Mouse (Mus musculus) common myeloid progenitor, adult 5-6 weeks (primary cell): ENCODE measurements around the gene Hmgb1. TPM values are rescaled to one million over a fixed set of nuclear protein-coding genes. Genes with fewer than 3 reads are reported as not detected.
A peak's percentile ranks its signal among the peaks of the same experiment; 100 is the strongest.

Experiments
- ATAC-seq: replicated peaks from 2 replicates; pipeline ENCODE4 v1.8.0; 2016; ENCODE audit warnings: low read depth, mild to moderate bottlenecking, moderate TSS enrichment, inconsistent platforms; ENCODE audit not compliant: poor library complexity, severe bottlenecking
- total RNA-seq: library from RNA; stranded (forward); fragments of 200-1000, 187-1606 nt; gene quantifications from 2 replicates; pipeline ENCODE4 v1.2.3, GENCODE M21; 2017

Gene Hmgb1
- total RNA-seq, 1 experiment from 2014 or later = 1,044 TPM

DNA sequence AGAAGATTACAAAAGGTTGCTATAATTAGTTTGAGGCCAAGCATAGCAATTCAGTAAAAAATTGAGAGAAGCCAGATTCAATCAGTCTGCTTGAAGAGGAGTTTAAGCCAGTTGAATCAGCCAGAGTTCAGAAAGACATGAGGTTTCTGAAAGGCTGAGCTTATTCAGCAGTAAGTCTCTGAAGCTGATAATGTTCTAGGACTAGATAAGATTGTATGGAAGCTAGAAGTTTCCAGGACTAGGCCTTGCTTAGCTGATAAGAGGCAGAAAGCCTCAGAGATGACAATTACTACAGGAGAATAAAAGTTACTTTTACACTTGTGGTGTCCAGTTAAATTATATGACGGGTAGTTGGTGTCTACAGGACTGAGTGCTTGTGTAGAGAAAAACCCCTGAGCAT is 5.9 kb upstream of the Hmgb1 start:
- no peak for ATAC-seq

DNA sequence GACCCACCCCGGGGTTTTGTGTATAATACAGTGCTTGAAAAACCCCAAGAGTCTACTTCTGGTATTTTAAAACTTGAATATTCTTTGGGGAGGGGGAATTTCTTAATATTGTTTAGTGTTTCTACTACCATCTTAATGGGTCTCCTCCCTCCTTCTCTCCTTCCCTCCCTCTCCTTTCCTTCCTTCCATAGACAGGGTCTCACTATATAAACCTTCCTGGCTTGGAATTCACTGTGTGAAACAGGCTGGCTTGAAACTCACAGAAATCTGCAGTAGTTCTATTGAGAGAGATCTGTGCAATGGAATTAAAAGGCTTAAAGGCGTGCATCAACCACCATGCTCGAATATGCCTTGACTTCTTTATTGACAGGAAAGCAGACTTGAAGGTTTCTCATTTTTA is 1.5 kb upstream of the Hmgb1 start:
- ATAC-seq = no peak

DNA sequence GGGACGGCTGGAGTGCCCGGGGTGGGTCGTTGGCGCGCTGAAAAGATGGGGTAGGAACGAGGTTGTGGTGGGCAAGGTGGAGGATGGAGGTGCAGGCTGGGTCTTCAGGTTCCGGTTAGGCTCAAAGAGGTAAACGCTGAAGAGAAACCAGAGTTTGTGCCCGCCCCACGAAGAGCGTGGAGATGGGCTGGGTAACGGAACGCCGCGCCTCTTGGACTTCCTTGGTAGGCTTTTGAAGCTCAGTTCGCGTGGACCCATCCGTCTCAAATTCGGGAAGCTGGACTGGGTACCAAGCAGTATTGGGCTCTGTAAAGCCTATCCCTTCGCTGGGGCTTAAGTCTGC is 526 bp upstream of the Hmgb1 start:
- peak; percentile 28 for ATAC-seq

DNA sequence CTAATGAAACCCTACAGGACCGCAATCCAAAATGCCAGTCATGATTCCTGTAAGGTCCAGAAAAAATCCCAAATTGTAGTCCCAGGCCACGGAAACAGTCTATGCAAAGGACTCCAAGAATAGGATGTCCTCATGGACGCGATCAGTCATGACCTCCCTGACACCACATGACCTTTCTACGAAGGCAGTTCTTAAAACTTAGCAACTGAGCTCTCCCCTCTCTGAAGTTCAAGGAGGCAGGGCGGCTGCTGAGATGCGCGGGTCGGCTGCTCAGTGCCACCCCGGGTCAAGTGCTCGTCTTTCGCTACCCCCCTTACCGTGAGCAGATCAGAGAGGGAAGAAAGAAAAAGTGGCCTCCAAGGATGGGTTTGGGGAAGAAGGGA is 577 bp downstream of the Hmgb1 start:
- ATAC-seq = peak; percentile 51

DNA sequence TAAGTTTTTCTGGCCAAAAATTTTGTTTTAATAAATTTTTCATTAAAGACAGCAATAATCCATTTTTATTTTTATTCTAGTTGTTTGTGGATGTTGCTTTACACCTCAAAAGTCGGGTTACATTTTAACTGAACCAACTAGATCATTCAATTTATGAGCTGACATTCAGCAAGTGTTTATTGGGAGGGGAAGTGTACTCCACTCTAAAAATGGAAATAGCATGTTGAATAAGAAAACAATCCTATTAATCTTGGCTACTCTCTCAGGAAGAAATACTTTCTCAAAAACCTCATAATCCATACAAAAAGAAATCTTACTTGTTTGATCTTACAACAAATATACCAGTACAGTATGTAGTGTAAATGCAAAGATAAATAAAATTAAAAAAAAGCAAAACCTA is 1.2 kb downstream of the Hmgb1 start:
- no peak for ATAC-seq

DNA sequence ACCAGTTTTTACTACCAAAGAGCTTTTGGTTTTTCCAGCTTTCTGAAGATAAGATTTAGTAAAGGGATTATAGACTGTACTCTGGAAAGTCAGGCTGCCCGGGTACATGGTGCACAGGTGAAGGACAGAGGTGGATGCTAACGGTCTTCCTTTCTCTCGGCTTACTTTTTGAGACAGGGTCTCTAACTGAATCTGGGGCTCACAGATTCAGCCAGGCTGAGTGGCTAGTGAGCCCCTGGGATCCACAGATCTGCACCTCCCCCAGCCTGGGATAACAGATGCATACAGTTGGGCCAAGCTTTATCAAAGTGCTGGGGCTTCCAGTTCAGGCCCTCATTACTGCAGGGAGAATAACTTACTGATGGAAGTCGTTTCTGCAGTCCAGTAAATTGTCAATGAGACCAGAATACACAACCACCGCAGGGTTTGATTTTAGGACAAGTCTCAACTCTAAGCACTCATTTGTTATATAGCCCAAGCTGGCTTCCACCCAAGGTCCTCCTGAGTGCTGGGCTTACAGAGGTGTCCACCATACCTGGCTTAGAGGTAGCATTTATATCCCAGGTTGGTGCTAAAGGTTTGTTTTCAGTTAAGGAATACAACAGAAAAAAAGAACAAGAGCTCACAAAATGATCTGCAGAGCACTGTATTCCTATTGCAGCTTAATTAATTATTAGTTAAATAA is 2.0 kb downstream of the Hmgb1 start:
- ATAC-seq = no peak

GRCm38 (mm10) chr5:149179826-149180225 is 4.5 kb downstream of the Hmgb1 start:
- no peak for ATAC-seq

GRCm38 (mm10) chr5:149178095-149178494 is 6.2 kb downstream of the Hmgb1 start:
- no peak for ATAC-seq

GRCm38 (mm10) chr5:149175736-149176135 is 8.6 kb downstream of the Hmgb1 start:
- no peak for ATAC-seq

DNA sequence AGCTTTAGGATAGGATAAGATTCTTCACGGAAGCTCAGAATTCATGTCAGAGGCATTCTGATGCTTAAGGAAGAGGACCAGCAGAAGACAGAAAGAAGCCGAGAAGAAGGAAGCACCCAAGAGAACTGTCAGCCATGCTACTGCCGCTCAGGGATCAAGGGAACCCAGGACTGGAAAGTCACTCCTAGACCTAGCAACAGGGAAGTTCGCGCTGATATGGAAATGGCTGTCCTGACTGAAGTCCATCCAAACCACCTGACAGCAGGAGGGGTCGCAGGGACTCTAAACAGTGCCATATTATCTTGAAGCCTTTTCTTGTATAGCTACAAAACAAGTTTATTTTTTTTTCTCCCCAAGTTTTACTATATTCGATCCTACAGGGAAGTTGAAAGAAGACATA is 9.8 kb downstream of the Hmgb1 start:
- no peak for ATAC-seq

GRCm38 (mm10) chr5:149172246-149172645 is 12.0 kb downstream of the Hmgb1 start:
- ATAC-seq = no peak

GRCm38 (mm10) chr5:149170841-149171588 is 13.3 kb downstream of the Hmgb1 start:
- no peak for ATAC-seq

GRCm38 (mm10) chr5:149168816-149169215 is 15.5 kb downstream of the Hmgb1 start:
- no peak for ATAC-seq

DNA sequence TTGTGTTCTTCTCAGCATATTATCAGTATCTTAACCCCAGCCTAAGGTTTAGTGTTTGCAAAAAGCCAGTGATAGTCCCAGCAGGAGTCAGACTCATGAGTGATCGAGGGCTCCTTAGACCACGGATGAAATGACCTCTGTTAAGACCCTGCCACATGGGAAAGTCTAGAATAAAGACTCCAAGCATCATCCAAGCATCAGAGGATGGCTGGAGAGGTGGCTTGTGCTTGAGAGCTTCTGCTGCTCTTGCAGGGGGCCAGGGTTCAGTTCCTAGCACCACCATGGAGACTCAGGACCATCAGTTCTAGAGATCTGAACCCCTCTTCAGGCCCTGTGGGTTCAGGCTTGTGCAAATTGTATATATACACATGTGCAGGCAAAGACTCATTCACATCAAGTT is 16.2 kb downstream of the Hmgb1 start:
- no peak for ATAC-seq

DNA sequence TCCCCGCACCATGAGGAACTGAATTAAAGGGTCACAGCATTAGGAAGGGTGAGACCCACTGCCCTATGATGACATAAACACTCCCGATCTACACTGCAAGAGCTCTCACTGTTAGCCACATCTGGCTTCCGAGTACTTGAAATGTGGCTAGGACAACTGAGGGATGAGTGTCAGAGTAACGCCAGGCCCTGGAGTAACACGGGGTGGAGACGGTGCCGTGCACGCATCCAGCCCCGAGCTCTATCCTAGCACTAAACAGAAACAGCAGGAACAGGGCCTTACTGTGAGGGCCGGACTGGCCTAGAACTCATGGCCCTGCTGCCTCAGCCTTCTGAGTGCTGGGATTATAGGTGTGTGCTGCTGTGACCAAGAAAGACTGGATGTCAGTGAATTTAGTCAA is 18.3 kb downstream of the Hmgb1 start:
- ATAC-seq = no peak

DNA sequence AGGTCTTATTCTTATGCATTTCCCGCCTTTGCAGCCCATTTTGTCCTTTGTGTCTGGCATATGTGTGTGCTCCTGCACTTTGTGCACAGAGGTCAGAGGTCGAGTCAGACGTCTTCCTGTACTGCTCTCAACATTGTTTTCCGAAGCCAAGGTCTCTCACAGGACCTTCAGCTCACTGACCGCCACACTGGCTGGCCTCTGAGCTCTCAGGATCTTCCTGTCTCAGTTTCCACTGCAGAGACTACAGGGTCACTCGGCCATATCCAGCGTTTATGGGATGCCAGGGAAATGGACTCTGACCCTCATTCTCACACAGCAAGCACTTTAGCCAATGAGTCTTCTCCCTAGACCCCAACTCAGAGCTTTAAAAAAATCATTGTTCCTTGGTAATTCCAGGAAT is 19.4 kb downstream of the Hmgb1 start:
- ATAC-seq = no peak

GRCm38 (mm10) chr5:149162890-149163289 is 21.4 kb downstream of the Hmgb1 start:
- ATAC-seq = no peak

DNA sequence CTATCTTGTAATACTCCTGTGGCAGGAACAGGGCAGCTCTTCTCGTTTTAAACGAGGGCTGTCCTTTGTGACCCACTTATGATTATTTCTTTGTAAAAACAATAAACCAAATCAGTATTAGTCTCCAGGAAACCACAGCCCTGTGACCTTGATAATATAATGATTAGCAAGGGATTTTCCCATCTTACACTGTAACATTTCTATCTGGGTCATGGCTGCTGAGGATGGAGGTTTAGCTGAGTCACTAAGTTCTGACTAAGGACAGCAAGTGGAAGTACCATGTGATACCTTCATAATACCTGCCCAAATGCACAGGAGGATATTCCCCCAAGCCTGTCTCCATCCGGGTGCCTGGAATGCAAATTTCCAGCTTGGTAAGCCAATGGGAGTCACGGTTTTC is 23.8 kb downstream of the Hmgb1 start:
- no peak for ATAC-seq

DNA sequence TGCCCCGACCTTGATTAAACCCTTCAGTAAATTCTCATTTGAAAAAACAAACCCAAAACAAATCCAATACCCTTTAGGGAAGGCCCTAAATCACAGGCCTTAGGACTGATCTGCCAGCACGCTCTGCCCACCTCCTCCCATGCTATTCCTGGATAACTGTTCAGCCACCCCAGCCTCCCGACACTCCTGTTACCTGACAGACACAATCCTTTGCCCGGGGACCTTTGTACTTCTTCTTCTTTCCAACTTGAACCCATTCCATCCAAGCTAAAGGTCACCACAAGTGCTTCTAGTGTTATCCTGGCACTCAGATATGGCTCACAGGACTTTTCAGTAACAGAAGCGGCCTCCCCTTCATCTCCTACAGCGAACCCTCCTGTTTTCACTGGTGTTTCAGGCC is 25.3 kb downstream of the Hmgb1 start:
- no peak for ATAC-seq

GRCm38 (mm10) chr5:149156886-149157563 is 27.3 kb downstream of the Hmgb1 start:
- ATAC-seq = no peak

DNA sequence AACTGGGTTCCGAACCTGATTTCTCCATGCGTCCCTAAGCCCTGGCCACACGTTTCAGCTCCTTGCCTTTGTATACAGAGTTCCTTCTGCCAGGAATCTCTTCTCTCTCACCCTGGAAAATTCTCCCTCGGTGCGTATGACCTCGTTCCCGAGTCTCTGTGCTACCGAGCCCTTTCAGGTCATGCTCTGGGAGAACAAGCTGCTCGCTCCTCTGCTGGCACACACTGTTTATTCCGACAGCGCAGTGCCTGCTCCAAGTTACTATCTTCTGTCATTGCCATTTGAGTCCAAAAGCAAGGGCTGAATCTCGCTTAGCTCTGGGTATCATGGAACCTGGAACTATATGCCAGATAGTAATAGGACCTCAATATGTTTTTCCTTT is 31.5 kb downstream of the Hmgb1 start:
- no peak for ATAC-seq
